Mouse (Mus musculus): ENCODE data around the gene Vav3. TPM values are rescaled to one million over a fixed set of nuclear protein-coding genes. Genes with fewer than 3 reads are reported as not detected.

Gene Vav3
- polyA plus RNA-seq, 1 experiment from 2014 or later, result 19.9 TPM

Other genes starting within 250 kb of the Vav3 start
- gene Slc25a24, start 217.5 kb upstream of the Vav3 start, polyA plus RNA-seq (2015; fragmentation: Nextera tagmentation; extraction: Ambion mirVana), result 9.2 and 12.1 TPM in 2 replicates